Mouse (Mus musculus) midbrain, postnatal 0 days (tissue): ENCODE measurements at regions not wholly inside any gene's neighbourhood (a gene's known extent, or its start where the extent isn't known, plus 50 kb on each side); places are given as distances from the start of the nearest gene placed in this dataset.

Experiments
- ATAC-seq: fragments of 200-750 bp; cut with Nextera tagmentation; 2 replicates; pipeline ENCODE4 v1.8.0; 2017; ENCODE audit warnings: moderate number of reproducible peaks, mild to moderate bottlenecking, moderate TSS enrichment, moderate library complexity; ENCODE audit not compliant: low FRiP score
- DNase-seq: peaks from one replicate; pipeline ENCODE4 v3.0.0-alpha.2; 2015; ENCODE audit warnings: low spot score
- H3K27ac ChIP-seq: fragments of 300-500 bp; sonication (generic); 2 replicates; pipeline ENCODE4 v1.5.1; 2014; ENCODE audit warnings: low read depth, mild to moderate bottlenecking, low read length, mixed read lengths
- H3K27me3 ChIP-seq: fragments of 300-500 bp; sonication (generic); 2 replicates; pipeline ENCODE4 v1.6.1; 2014; ENCODE audit warnings: low read length, control low read depth, mixed read lengths; ENCODE audit not compliant: insufficient read depth
- H3K36me3 ChIP-seq: fragments of 300-500 bp; sonication (generic); 2 replicates; pipeline ENCODE4 v1.6.1; 2014; ENCODE audit warnings: low read length, control low read depth, mixed read lengths; ENCODE audit not compliant: insufficient read depth
- H3K4me1 ChIP-seq: fragments of 300-500 bp; sonication (generic); 2 replicates; pipeline ENCODE4 v1.6.1; 2014; ENCODE audit warnings: mild to moderate bottlenecking, control low read depth, antibody characterized with exemption, low read length, mixed read lengths; ENCODE audit not compliant: insufficient read depth
- H3K4me2 ChIP-seq: fragments of 300-500 bp; sonication (generic); 2 replicates; pipeline ENCODE4 v1.6.1; 2014; ENCODE audit warnings: low read depth, mild to moderate bottlenecking, low read length, mixed read lengths; ENCODE audit not compliant: poor library complexity, severe bottlenecking
- H3K4me3 ChIP-seq: fragments of 300-500 bp; sonication (generic); 2 replicates; pipeline ENCODE4 v1.5.1; 2014; ENCODE audit warnings: low read depth, mild to moderate bottlenecking, low read length, moderate library complexity
- H3K9ac ChIP-seq: fragments of 300-500 bp; sonication (generic); replicated peaks from 2 replicates; pipeline ENCODE4 v1.6.1; 2014; ENCODE audit warnings: mild to moderate bottlenecking, low read length, moderate library complexity, mixed read lengths; ENCODE audit not compliant: poor library complexity, severe bottlenecking
- H3K9me3 ChIP-seq: fragments of 300-500 bp; sonication (generic); 2 replicates; pipeline ENCODE4 v1.6.1; 2016; ENCODE audit warnings: low read length, control low read depth
- CTCF ChIP-seq: IDR thresholded peaks from 2 replicates; pipeline ENCODE4 v1.5.1; 2016; ENCODE audit warnings: antibody characterized with exemption, mild to moderate bottlenecking
- WGBS: fragments of 180-500 bp; shearing (Covaris S2); extraction: QIAGEN DNeasy Blood & Tissue Kit; methylation state at CpG from one replicate; pipeline ENCODE4 v1.1.7; 2014; 5-methylcytosine and 5-hydroxymethylcytosine counted together

GRCm38 (mm10) chr9:50414796-50415340 is 70.1 kb upstream of the Rpl10-ps3 start:
- Histone ChIP-seq H3K4me3 (no peak overlapping the region), H3K4me1 (no peaks in the 10 kb centered on the region), H3K9ac (no peak overlapping the region), H3K4me2 (no peak overlapping the region), H3K27me3 (no peaks in the 10 kb centered on the region), H3K27ac (no peak overlapping the region), H3K9me3 (no peaks in the 10 kb centered on the region), H3K36me3 (no peaks in the 10 kb centered on the region)
- ATAC-seq (no peak), DNase-seq (peak; percentile 67)
- whole genome bisulfite sequencing: 39% methylated on average over 6 of the region's 6 CpGs
- no peak for TF ChIP-seq CTCF

GRCm38 (mm10) chr9:50416677-50417076 is 71.9 kb upstream of the Rpl10-ps3 start:
- no peak for ATAC-seq
- Histone ChIP-seq H3K4me1 (no peaks in the 10 kb centered on the region), H3K4me3 (no peak overlapping the region), H3K4me2 (no peak overlapping the region), H3K9me3 (no peaks in the 10 kb centered on the region), H3K27ac (no peak overlapping the region), H3K36me3 (no peaks in the 10 kb centered on the region), H3K9ac (no peak overlapping the region), H3K27me3 (no peaks in the 10 kb centered on the region)
- WGBS: 86% methylated on average over 3 of the region's 3 CpGs
- TF ChIP-seq CTCF: no peak
- DNase-seq: no peak

GRCm38 (mm10) chr9:50421061-50421460 is 73.3 kb upstream of the Plet1 start:
- H3K9ac ChIP-seq: no peak overlapping the region
- no peak overlapping the region for H3K4me2 ChIP-seq
- H3K4me3 ChIP-seq: no peak overlapping the region
- no peaks in the 10 kb centered on the region for H3K4me1 ChIP-seq
- no peaks in the 10 kb centered on the region for H3K27me3 ChIP-seq
- no peak overlapping the region for H3K27ac ChIP-seq
- 100% methylated on average over 2 of the region's 2 CpGs for WGBS
- DNase-seq: no peak
- no peak for ATAC-seq
- no peaks in the 10 kb centered on the region for H3K9me3 ChIP-seq
- peak; percentile 72 for TF ChIP-seq CTCF
- no peaks in the 10 kb centered on the region for H3K36me3 ChIP-seq

- Histone ChIP-seq H3K4me1 (no peaks in the 10 kb centered on the region), H3K27me3 (no peaks in the 10 kb centered on the region), H3K4me3 (no peak overlapping the region), H3K4me2 (no peak overlapping the region), H3K9me3 (no peaks in the 10 kb centered on the region), H3K36me3 (no peaks in the 10 kb centered on the region), H3K27ac (no peak overlapping the region), H3K9ac (no peak overlapping the region)
- ATAC-seq (no peak), DNase-seq (no peak)
- no peak for TF ChIP-seq CTCF
- 66% methylated on average over 23 of the region's 23 CpGs for WGBS
Measured at GRCm38 (mm10) chr9:50421572-50422285, 72.6 kb upstream of the Plet1 start.

- no peaks in the 10 kb centered on the region for H3K27me3 ChIP-seq
- no peaks in the 10 kb centered on the region for H3K36me3 ChIP-seq
- 47% methylated on average over 4 of the region's 4 CpGs for WGBS
- TF ChIP-seq CTCF: peak; percentile 50
- no peak overlapping the region for H3K4me3 ChIP-seq
- H3K4me2 ChIP-seq: no peak overlapping the region
- H3K4me1 ChIP-seq: no peaks in the 10 kb centered on the region
- H3K27ac ChIP-seq: no peak overlapping the region
- DNase-seq: no peak
- no peak overlapping the region for H3K9ac ChIP-seq
- H3K9me3 ChIP-seq: no peaks in the 10 kb centered on the region
- no peak for ATAC-seq
Measured at GRCm38 (mm10) chr9:50425866-50426495, 68.3 kb upstream of the Plet1 start.

- 90% methylated on average over 7 of the region's 7 CpGs for WGBS
- Histone ChIP-seq H3K4me1 (no peaks in the 10 kb centered on the region), H3K27me3 (no peaks in the 10 kb centered on the region), H3K4me3 (no peak overlapping the region), H3K27ac (no peak overlapping the region), H3K36me3 (no peaks in the 10 kb centered on the region), H3K9ac (no peak overlapping the region), H3K9me3 (no peaks in the 10 kb centered on the region), H3K4me2 (no peak overlapping the region)
- ATAC-seq: no peak
- TF ChIP-seq CTCF: no peak
- no peak for DNase-seq
Measured at GRCm38 (mm10) chr9:50430147-50430546, 64.2 kb upstream of the Plet1 start.
